Mouse (Mus musculus) kidney, postnatal 36 days (tissue): ENCODE results near the gene Gm4216.
"Not testable (repeated sequence)": the region's sequence is repeated elsewhere in the genome, so short reads cannot be mapped to it uniquely, and the experiment has no call there.

ENCODE experiments used
- DNase-seq, 2 experiments: peaks; one replicate each; pipeline ENCODE4 v3.0.0; 2021 to 2022; ENCODE audit warnings: mixed read lengths in 2 of 2

Gm4216 gene

GRCm38 (mm10) chr7:23019823-23020222, at the start of gene Gm4216:
Gene Gm4216 (minus strand): TSS chr7:23019923.
- not testable (repeated sequence) for DNase-seq

- not testable (repeated sequence) for DNase-seq
Observed at GRCm38 (mm10) chr7:23067356-23067755, 47.6 kb upstream of the Gm4216 start, which contains the start of gene Gm8720. Gene Gm8720 (minus strand): TSS chr7:23067456.

- DNase-seq = not testable (repeated sequence)
Observed at GRCm38 (mm10) chr7:23055240-23055639, 35.5 kb upstream of the Gm4216 start, which contains the start of gene Vmn1r163. Gene Vmn1r163 (plus strand): TSS chr7:23055540.

GRCm38 (mm10) chr7:22984573-22984972, 35.1 kb downstream of the Gm4216 start, which contains the start of gene Gm4214:
Gene Gm4214 (minus strand): TSS chr7:22984673.
- not testable (repeated sequence) for DNase-seq
